Mouse (Mus musculus) R1 (cell line): ENCODE results near the gene Ino80d.
A peak's percentile ranks its signal among the peaks of the same experiment; 100 is the strongest.

Experiments
- DNase-seq: peaks from one replicate; pipeline ENCODE4 v3.0.0-alpha.2; 2018; ENCODE audit warnings: low read depth, low spot score

Gene Ino80d

DNA sequence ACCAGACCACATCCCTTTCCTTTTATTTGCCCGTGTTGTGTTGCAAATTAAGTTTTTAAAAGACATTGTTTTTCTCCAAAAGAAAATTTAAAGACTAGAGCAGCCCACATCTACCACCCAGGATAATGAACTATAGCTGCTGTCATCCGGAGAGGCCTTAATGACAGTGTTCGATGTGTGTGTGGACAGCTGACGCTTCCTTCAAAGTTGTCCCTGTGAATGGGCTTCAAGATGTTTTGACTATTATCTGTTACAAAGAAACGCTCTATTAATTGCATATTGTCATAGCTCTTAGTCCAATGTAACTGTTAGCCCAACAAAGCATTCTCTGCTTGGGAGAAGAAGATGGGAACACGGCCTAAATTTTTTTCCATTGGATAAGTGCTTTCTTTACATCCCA, 200.0 kb downstream of the Ino80d start:
- no peak for DNase-seq

GRCm38 (mm10) chr1:62911426-62911825, 203.0 kb downstream of the Ino80d start:
- DNase-seq, result peak; percentile 26

DNA sequence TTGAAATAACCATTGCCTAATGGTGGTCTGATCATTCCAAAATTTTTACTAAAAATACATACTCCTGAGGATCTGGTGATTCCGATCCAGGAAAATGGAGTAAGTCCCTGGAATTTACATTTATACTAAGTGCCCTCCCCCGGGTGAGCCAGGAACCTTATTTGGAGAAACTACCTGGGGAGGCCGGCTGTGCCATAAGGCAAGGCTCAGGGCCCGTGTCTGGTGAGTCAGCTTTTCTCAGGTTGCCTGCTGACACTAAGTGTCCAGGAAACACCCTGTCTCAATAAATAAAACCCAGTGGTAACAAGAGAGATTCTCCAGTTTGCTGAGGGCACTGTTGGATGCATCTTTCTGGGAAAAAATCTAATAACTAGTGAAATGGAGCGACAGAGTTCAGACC, 205.3 kb downstream of the Ino80d start:
- no peak for DNase-seq

DNA sequence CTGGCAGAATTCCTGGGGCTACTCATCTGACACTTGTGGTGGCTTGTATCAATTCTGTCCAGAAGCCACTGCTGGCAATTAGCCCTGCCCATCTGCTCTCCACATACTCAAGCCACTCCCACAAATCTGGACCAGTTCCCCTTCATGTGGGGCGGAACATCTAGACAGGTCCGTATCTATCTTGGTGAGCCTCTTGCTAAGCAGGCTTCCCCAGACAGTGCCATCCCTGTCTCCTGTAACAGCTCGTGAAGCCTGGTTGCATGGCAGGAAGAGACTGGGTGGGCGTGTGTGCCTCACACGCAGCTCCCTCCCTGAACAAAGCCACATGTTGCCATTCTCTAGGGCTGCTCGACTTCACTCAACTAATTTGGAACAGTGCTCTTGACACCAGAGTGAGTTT, 206.0 kb downstream of the Ino80d start:
- no peak for DNase-seq
